Mouse (Mus musculus) left cerebral cortex, postnatal 4 days (tissue): Measurements from ENCODE around the gene Spaca1. TPM values are rescaled to one million over a fixed set of nuclear protein-coding genes. Genes with fewer than 3 reads are reported as not detected.
"Not testable (repeated sequence)": the region's sequence is repeated elsewhere in the genome, so short reads cannot be mapped to it uniquely, and the experiment has no call there.

Experiments
- DNase-seq: peaks from one replicate; pipeline ENCODE4 v3.0.0-alpha.2; 2022
- intact Hi-C: fragments of 180-260 bp; cut with DNase I; formaldehyde crosslinking; loops from one replicate; pipeline ENCODE4 v1.15.1; 2025
- total RNA-seq, 2 experiments: library from RNA; stranded (reverse); gene quantifications; 2 replicates each; pipeline ENCODE4 v1.2.3; 2021

Spaca1 gene
- not detected for total RNA-seq

DNA sequence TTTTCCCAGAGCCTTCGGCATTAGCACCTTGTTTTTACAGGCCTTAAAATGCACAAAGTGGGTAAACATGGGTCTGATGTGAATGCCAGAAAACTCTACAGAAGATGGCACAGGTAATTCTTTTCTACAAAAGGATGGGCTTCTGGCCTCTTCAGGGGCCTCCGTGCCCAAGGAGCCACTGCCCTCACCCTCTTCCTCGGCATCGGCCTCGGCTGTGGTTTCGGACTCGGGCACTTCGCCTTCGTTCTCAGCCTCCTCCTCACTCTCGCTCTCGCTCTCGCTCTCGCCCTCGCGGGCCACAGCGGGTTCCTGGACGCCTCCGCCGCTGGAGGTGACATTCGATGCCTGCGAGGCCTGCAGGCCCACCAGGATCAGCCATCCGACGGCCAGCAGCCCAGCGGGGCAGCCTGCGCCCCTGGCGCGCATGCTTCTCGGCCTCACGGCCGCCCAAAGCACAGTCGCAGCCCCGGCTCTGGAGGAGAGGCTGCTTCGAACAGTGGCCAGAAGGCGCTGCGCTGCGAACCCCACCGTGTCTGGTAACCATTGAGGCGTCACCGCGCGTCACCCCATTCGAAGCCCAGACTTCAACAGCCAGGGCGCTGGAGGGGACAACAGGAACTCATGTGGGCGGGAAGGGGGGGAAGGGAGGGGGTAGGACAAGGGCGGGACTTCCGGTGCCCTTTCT is at the start of gene Spaca1:
Spaca1 (minus strand) TSS at position 621 of the 685 bp plus-strand sequence.
- intact Hi-C loops = no loop called here
- peak; percentile 16 for DNase-seq

DNA sequence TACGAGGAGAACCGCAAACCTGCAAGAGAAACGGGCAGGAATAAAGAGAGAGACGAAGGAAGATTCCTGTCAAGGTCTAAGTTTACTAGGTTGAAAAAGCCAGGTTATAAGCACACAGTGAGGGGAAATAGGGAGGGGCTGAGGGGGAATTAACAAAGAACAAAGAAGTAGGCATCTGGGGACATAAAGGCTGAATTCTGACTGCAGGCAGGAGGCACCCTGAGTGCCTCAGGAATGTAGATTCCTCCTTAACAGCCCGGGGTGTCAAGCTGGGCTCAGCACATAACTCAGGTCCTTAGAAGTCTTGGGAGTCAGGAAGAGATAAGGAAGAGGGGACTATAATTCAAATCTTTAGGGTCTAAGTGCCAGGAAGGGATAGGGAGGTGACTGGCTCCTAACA is 37.3 kb upstream of the Spaca1 start:
- intact Hi-C loops, DNase-seq: not testable (repeated sequence)

DNA sequence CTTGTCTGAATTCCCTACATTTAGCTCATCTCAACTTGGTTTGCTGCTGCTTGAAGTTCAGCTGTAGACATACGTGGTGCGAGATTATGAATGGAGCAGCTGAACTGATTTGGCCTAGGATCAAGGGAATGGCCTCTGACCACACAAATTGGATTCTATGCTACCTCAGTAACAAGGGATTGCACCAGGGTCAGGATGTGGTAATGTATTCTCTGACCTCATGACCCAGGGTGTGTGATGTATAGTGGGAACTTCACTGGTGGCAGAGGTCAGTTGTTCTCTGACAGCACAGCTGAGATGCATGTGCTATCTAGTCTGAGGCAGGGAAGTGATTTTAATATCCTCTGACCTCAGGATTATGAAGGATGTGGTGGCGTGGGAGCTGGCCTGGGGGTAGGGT is 31.1 kb upstream of the Spaca1 start:
- intact Hi-C loops = no loop called here
- no peak for DNase-seq

DNA sequence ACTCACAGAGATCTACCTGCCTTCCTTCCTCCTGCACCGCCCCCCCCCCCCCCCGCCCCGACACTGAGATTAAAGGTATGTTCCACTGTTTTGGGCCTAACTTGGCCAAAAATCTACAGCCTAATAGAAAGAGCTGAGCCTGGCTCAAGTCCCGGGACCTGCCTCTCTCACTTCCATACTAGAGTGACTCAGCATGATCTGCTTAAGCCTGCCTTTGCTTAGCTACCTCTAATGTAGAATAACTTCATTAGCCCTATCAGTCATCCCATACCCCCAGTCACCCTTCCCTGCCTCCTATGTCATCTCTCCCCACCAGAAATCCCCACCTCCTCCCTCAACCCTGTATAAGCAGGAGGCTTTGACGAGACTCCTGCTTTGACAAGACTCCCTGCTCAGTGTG is 19.0 kb upstream of the Spaca1 start:
- intact Hi-C loops = no loop called here
- no peak for DNase-seq

DNA sequence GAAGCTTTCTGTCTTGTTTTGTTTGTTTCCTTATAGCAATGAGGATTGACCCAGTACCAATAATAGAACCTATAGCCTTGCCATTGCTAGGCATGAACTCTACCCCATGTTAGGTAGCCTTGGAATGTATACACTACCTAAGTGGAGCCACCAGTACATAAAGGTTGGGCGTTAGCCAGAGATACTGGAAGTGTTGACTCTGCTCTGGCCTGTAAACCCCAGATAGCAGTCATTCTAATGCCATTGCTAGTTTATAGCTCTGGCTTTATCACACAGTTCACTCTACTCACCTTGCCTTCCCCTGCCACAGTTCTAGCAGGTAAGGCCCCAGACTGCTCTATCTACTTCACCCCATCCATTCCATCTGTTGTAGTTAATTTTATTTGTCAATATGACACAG is 8.3 kb upstream of the Spaca1 start:
- intact Hi-C loops = no loop called here
- DNase-seq = no peak

DNA sequence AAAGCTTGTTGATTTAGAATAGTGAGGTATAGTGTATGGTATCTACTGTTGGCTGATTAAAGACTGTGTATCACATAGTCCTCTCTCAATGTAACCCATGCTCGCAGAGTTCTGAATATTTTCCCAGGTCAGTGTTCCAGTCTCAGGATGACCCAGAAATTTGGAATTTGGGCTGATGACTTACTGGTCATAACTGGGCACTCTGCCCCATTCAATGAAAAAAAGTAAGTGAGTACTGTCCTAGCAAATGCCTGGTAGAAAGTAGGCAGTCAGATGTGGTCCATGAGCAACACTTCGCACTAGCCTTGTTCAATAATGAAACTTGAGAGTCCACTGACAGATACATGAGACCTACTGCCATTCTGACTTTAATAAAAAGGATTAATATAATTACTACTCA is 23.2 kb downstream of the Spaca1 start:
- intact Hi-C loops = no loop called here
- no peak for DNase-seq

DNA sequence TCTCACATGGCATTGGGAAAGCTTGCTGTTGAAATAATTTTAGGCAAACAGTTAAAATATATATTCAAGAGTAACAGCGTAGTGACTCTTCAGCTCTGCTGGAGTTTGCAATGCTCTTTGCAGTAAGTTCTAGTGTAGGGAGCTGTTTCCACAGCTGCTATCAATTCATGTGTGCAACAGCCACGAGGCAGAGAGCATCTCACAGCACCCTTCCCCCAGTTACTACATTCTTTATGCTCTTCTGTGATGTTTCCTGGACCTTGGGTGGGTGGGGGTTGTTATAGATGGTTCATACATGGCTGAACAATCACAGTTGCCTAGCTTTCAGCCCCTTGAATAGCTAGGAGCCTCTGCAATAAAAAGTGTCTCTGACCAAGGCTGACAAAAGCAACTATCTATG is 28.5 kb downstream of the Spaca1 start:
- no peak for DNase-seq
- intact Hi-C loops = no loop called here

DNA sequence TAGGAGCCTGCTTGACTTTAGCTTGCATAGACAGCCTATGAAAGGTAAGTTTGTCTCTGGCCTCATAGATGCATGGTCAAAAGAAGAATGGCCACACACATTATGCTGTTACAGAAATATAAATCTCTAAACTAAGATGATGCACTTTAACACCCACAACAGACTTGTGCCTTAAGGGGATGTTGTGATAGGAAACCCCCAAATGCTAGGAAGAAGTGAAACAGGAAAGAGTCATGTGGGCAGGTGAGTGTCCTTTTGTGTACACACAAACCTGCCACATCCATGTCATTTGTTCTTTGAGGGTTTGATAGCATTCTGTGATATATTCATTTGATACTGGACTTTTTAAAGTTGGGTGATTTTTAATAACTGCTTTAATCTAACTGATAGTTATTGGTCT is 53.6 kb downstream of the Spaca1 start:
- intact Hi-C loops = no loop called here
- no peak for DNase-seq

DNA sequence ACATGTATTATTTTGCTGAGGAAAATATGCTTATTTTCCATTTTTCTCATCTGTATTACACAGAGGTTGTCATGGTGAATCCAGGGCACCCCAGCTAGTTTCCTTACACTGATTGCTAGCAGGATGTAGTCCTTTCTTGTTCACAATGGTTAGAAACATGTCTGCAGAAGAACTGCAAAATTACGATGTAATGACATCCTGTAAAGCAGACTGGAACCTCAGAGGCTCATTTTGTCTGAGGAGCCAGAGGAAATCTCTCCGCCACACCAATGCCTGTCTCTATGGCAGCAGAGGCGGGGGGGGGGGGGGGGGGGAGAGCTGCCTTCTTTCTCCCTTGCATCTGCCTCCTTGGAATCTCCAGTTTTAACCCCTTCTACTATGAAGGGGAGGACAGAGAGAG is 57.3 kb downstream of the Spaca1 start:
- no peak for DNase-seq
- intact Hi-C loops = no loop called here

DNA sequence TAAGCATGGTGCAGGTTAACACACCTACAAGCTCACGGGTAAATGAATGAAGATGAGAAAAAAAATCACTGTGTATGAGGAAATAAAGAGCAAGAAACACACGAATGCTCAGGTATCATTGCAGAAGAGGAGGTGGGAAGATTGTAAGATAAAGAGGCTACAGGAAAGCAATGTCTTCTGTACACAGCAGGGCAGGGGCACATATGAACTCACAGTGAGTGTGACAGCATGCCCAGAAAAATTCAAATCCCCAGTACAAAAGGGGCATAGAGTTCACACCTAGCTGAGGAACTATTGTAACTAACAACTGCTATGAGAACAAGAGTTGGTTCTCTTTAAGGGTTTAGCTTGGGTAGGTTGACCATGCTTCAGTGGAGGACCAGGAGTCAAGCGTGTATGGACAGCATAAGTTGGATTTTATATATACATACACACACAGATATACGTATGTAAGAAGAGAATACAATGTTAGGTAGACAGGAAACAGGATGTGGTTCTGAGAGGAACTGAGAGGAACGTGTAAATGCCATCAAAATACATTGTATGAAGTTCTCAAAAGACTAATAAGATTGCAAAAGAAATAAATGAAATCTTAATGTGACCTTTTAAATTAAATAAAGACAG is 61.4 kb downstream of the Spaca1 start:
- intact Hi-C loops = no loop called here
- no peak for DNase-seq

Other genes with a start within 250 kb of the Spaca1 start
- 100 to 1,000 TPM; 166 to 173 TPM for gene Cnr1, start 125.6 kb downstream of the Spaca1 start, total RNA-seq